Mouse (Mus musculus): ENCODE data around the gene Cttnbp2nl. TPM values are rescaled to one million over a fixed set of nuclear protein-coding genes. Genes with fewer than 3 reads are reported as not detected.

The Cttnbp2nl gene
- total and polyA plus RNA-seq, 3 experiments: 0.02 to 0.11 TPM; not detected in 1

- DNase-seq (ENCODE audit: low spot score) (no peak), ATAC-seq (ENCODE audit: extremely low read depth, insufficient number of reproducible peaks, low FRiP score, poor library complexity, severe bottlenecking) (no peak)
- no peak for TF ChIP-seq GATA2 (IDR thresholded peaks at IDR 0.05; ENCODE audit: borderline replicate concordance, low read depth, low read length)
- H3K4me3 ChIP-seq (ENCODE audit: low read depth, low read length): no peak overlapping the region
- H3K27me3 ChIP-seq (ENCODE audit: insufficient read depth, low read length): no peaks in the 10 kb centered on the region
- H3K36me3 ChIP-seq (replicated peaks): no peaks in the 10 kb centered on the region
- no peaks in the 10 kb centered on the region for H3K4me1 ChIP-seq (ENCODE audit: insufficient read depth, low read depth, low read length)
- peaks cover 3% of the 10 kb centered on the region for H3K9me3 ChIP-seq (replicated peaks)
Observed at GRCm38 (mm10) chr3:105023371-105024005, 29.5 kb downstream of the Cttnbp2nl start.

- no peak for ATAC-seq (ENCODE audit: extremely low read depth, insufficient number of reproducible peaks, low FRiP score, poor library complexity, severe bottlenecking)
- H3K36me3 ChIP-seq (replicated peaks): no peaks in the 10 kb centered on the region
- no peak for TF ChIP-seq POLR2AphosphoS5 (IDR thresholded peaks at IDR 0.05; ENCODE audit: insufficient replicate concordance, low read depth, low read length)
- TF ChIP-seq TAL1 (conservative IDR thresholded peaks at IDR 0.05; ENCODE audit: low read depth, low read length): no peak
- TF ChIP-seq GATA1 (IDR thresholded peaks at IDR 0.05; ENCODE audit: borderline replicate concordance, low read length): no peak
- no peak for TF ChIP-seq GATA2 (IDR thresholded peaks at IDR 0.05; ENCODE audit: borderline replicate concordance, low read depth, low read length)
- TF ChIP-seq CTCF (IDR thresholded peaks at IDR 0.05; ENCODE audit: low read depth, low read length): no peak
- no peaks in the 10 kb centered on the region for H3K27me3 ChIP-seq (ENCODE audit: insufficient read depth, low read length)
- no peak overlapping the region for H3K4me3 ChIP-seq (ENCODE audit: low read depth, low read length)
- no peaks in the 10 kb centered on the region for H3K4me1 ChIP-seq (ENCODE audit: insufficient read depth, low read depth, low read length)
- H3K9me3 ChIP-seq (replicated peaks): no peaks in the 10 kb centered on the region
- DNase-seq (ENCODE audit: low spot score): no peak
Observed at GRCm38 (mm10) chr3:105019826-105020692, 32.9 kb downstream of the Cttnbp2nl start.

- Histone ChIP-seq H3K9me3 (replicated peaks) (no peaks in the 10 kb centered on the region), H3K27me3 (ENCODE audit: insufficient read depth, low read length) (no peaks in the 10 kb centered on the region), H3K4me3 (ENCODE audit: low read depth, low read length) (no peak overlapping the region), H3K4me1 (ENCODE audit: insufficient read depth, low read depth, low read length) (no peaks in the 10 kb centered on the region), H3K36me3 (replicated peaks) (no peaks in the 10 kb centered on the region)
- no peak for TF ChIP-seq TAL1 (conservative IDR thresholded peaks at IDR 0.05; ENCODE audit: low read depth, low read length)
- no peak for TF ChIP-seq GATA1 (IDR thresholded peaks at IDR 0.05; ENCODE audit: borderline replicate concordance, low read length)
- no peak for TF ChIP-seq CTCF (IDR thresholded peaks at IDR 0.05; ENCODE audit: low read depth, low read length)
- no peak for TF ChIP-seq GATA2 (IDR thresholded peaks at IDR 0.05; ENCODE audit: borderline replicate concordance, low read depth, low read length)
- TF ChIP-seq POLR2AphosphoS5 (IDR thresholded peaks at IDR 0.05; ENCODE audit: insufficient replicate concordance, low read depth, low read length): no peak
- DNase-seq (ENCODE audit: low spot score) (no peak), ATAC-seq (ENCODE audit: extremely low read depth, insufficient number of reproducible peaks, low FRiP score, poor library complexity, severe bottlenecking) (no peak)
Observed at GRCm38 (mm10) chr3:105018783-105019105, 34.2 kb downstream of the Cttnbp2nl start.

GRCm38 (mm10) chr3:105018085-105018782 is 34.7 kb downstream of the Cttnbp2nl start:
- no peaks in the 10 kb centered on the region for H3K9me3 ChIP-seq (replicated peaks)
- no peaks in the 10 kb centered on the region for H3K27me3 ChIP-seq (ENCODE audit: insufficient read depth, low read length)
- H3K4me1 ChIP-seq (ENCODE audit: insufficient read depth, low read depth, low read length): no peaks in the 10 kb centered on the region
- H3K36me3 ChIP-seq (replicated peaks): no peaks in the 10 kb centered on the region
- DNase-seq (ENCODE audit: low spot score) (no peak), ATAC-seq (ENCODE audit: extremely low read depth, insufficient number of reproducible peaks, low FRiP score, poor library complexity, severe bottlenecking) (no peak)
- no peak overlapping the region for H3K4me3 ChIP-seq (ENCODE audit: low read depth, low read length)
- TF ChIP-seq CTCF (IDR thresholded peaks at IDR 0.05; ENCODE audit: low read depth, low read length) (no peak), GATA2 (IDR thresholded peaks at IDR 0.05; ENCODE audit: borderline replicate concordance, low read depth, low read length) (no peak), GATA1 (IDR thresholded peaks at IDR 0.05; ENCODE audit: borderline replicate concordance, low read length) (no peak), TAL1 (conservative IDR thresholded peaks at IDR 0.05; ENCODE audit: low read depth, low read length) (no peak), POLR2AphosphoS5 (IDR thresholded peaks at IDR 0.05; ENCODE audit: insufficient replicate concordance, low read depth, low read length) (no peak)

GRCm38 (mm10) chr3:105017314-105017713 is 35.6 kb downstream of the Cttnbp2nl start:
- no peaks in the 10 kb centered on the region for H3K36me3 ChIP-seq (replicated peaks)
- no peak overlapping the region for H3K4me3 ChIP-seq (ENCODE audit: low read depth, low read length)
- DNase-seq (ENCODE audit: low spot score) (no peak), ATAC-seq (ENCODE audit: extremely low read depth, insufficient number of reproducible peaks, low FRiP score, poor library complexity, severe bottlenecking) (no peak)
- no peaks in the 10 kb centered on the region for H3K9me3 ChIP-seq (replicated peaks)
- no peak for TF ChIP-seq CTCF (IDR thresholded peaks at IDR 0.05; ENCODE audit: low read depth, low read length)
- TF ChIP-seq GATA2 (IDR thresholded peaks at IDR 0.05; ENCODE audit: borderline replicate concordance, low read depth, low read length): no peak
- TF ChIP-seq TAL1 (conservative IDR thresholded peaks at IDR 0.05; ENCODE audit: low read depth, low read length): no peak
- TF ChIP-seq GATA1 (IDR thresholded peaks at IDR 0.05; ENCODE audit: borderline replicate concordance, low read length): no peak
- no peak for TF ChIP-seq POLR2AphosphoS5 (IDR thresholded peaks at IDR 0.05; ENCODE audit: insufficient replicate concordance, low read depth, low read length)
- H3K27me3 ChIP-seq (ENCODE audit: insufficient read depth, low read length): no peaks in the 10 kb centered on the region
- no peaks in the 10 kb centered on the region for H3K4me1 ChIP-seq (ENCODE audit: insufficient read depth, low read depth, low read length)

- Histone ChIP-seq H3K4me1 (ENCODE audit: insufficient read depth, low read depth, low read length) (no peaks in the 10 kb centered on the region), H3K4me3 (ENCODE audit: low read depth, low read length) (no peak overlapping the region), H3K36me3 (replicated peaks) (no peaks in the 10 kb centered on the region), H3K9me3 (replicated peaks) (no peaks in the 10 kb centered on the region), H3K27me3 (ENCODE audit: insufficient read depth, low read length) (no peaks in the 10 kb centered on the region)
- TF ChIP-seq CTCF (IDR thresholded peaks at IDR 0.05; ENCODE audit: low read depth, low read length) (no peak), GATA1 (IDR thresholded peaks at IDR 0.05; ENCODE audit: borderline replicate concordance, low read length) (no peak), GATA2 (IDR thresholded peaks at IDR 0.05; ENCODE audit: borderline replicate concordance, low read depth, low read length) (no peak), TAL1 (conservative IDR thresholded peaks at IDR 0.05; ENCODE audit: low read depth, low read length) (no peak), POLR2AphosphoS5 (IDR thresholded peaks at IDR 0.05; ENCODE audit: insufficient replicate concordance, low read depth, low read length) (no peak)
- ATAC-seq (ENCODE audit: extremely low read depth, insufficient number of reproducible peaks, low FRiP score, poor library complexity, severe bottlenecking) (no peak), DNase-seq (ENCODE audit: low spot score) (no peak)
Observed at GRCm38 (mm10) chr3:105016204-105016603, 36.7 kb downstream of the Cttnbp2nl start.
